Mouse (Mus musculus): ENCODE data around the gene Idh2.

GRCm38 (mm10) chr7:80055781-80056180, 59.4 kb downstream of the Idh2 start:
- no peak for TF ChIP-seq CTCF (IDR thresholded peaks at IDR 0.05; ENCODE audit: low read depth)
- no peak for TF ChIP-seq EP300 (IDR thresholded peaks at IDR 0.05; ENCODE audit: low read depth)
